Mouse (Mus musculus): Measurements from ENCODE around the gene Slc22a23.

DNA sequence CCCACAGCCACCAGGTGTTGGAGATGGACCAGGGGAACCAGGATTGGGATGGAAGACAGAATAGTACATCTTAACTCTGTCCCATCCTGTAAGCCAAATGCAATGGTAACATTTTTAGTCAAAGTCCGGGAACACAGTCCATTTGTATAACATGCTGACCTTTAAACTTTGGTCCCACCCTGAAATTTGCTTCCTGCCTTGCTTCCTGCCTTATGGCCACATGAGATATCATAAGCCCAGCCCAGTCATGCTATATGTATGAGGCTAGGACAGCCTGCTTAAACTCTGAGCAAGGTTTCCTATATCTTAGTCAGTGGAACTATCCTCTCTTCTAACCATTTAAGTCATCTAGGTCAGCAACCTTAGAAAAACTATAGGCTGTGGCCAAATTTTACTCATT, 70.1 kb downstream of the Slc22a23 start:
- TF ChIP-seq POLR2A (IDR thresholded peaks at IDR 0.05; ENCODE audit: control insufficient read depth, extremely low read depth, insufficient read depth, low read length, poor library complexity) (no peak), CTCF (IDR thresholded peaks at IDR 0.05; ENCODE audit: borderline replicate concordance, control insufficient read depth, extremely low read depth, insufficient read depth, low read length, poor library complexity) (no peak)

All from thymus, adult 2 months (tissue).